Mouse (Mus musculus) forebrain, embryonic 16.5 days (tissue): ENCODE results near the gene Sned1. TPM values are rescaled to one million over a fixed set of nuclear protein-coding genes. Genes with fewer than 3 reads are reported as not detected.

ENCODE experiments used
- ATAC-seq: fragments of 200-750 bp; cut with Nextera tagmentation; 2 replicates; pipeline ENCODE4 v1.8.0; 2017; ENCODE audit warnings: mild to moderate bottlenecking, moderate library complexity
- H3K27ac ChIP-seq: fragments of 300-500 bp; sonication (generic); 2 replicates; pipeline ENCODE4 v1.5.1; 2014; ENCODE audit warnings: low read length, control low read depth
- H3K27me3 ChIP-seq: fragments of 300-500 bp; sonication (generic); replicated peaks from 2 replicates; pipeline ENCODE4 v1.6.1; 2014; ENCODE audit warnings: low read length; ENCODE audit not compliant: control insufficient read depth, insufficient read depth
- H3K36me3 ChIP-seq: fragments of 300-500 bp; sonication (generic); 2 replicates; pipeline ENCODE4 v1.6.1; 2014; ENCODE audit not compliant: control insufficient read depth, insufficient read depth
- H3K4me1 ChIP-seq: fragments of 300-500 bp; sonication (generic); replicated peaks from 2 replicates; pipeline ENCODE4 v1.6.1; 2014; ENCODE audit warnings: low read length; ENCODE audit not compliant: control insufficient read depth, insufficient read depth
- H3K4me2 ChIP-seq: fragments of 300-500 bp; sonication (generic); 2 replicates; pipeline ENCODE4 v1.6.1; 2014; ENCODE audit warnings: mild to moderate bottlenecking, low read length, control low read depth
- H3K4me3 ChIP-seq: fragments of 300-500 bp; sonication (generic); replicated peaks from 2 replicates; pipeline ENCODE4 v1.5.1; 2014; ENCODE audit warnings: mild to moderate bottlenecking, low read length, control low read depth
- H3K9ac ChIP-seq: fragments of 300-500 bp; sonication (generic); replicated peaks from 2 replicates; pipeline ENCODE4 v1.6.1; 2014; ENCODE audit warnings: low read depth, low read length, control low read depth
- H3K9me3 ChIP-seq: fragments of 300-500 bp; sonication (generic); 2 replicates; pipeline ENCODE4 v1.6.1; 2016; ENCODE audit warnings: low read length; ENCODE audit not compliant: control insufficient read depth
- WGBS: fragments of 180-500 bp; shearing (Covaris S2); extraction: QIAGEN DNeasy Blood & Tissue Kit; methylation state at CpG from one replicate; pipeline ENCODE4 v1.1.7; 2014; 5-methylcytosine and 5-hydroxymethylcytosine counted together
- polyA plus RNA-seq: library from polyadenylated mRNA; unstranded; fragments of >200 nt; fragmentation: Nextera tagmentation; extraction: Ambion mirVana; gene quantifications from 2 replicates; pipeline ENCODE4 v1.2.1, GENCODE M21; 2015

The Sned1 gene
- polyA plus RNA-seq, 1 experiment from 2014 or later: 4.2 TPM

DNA sequence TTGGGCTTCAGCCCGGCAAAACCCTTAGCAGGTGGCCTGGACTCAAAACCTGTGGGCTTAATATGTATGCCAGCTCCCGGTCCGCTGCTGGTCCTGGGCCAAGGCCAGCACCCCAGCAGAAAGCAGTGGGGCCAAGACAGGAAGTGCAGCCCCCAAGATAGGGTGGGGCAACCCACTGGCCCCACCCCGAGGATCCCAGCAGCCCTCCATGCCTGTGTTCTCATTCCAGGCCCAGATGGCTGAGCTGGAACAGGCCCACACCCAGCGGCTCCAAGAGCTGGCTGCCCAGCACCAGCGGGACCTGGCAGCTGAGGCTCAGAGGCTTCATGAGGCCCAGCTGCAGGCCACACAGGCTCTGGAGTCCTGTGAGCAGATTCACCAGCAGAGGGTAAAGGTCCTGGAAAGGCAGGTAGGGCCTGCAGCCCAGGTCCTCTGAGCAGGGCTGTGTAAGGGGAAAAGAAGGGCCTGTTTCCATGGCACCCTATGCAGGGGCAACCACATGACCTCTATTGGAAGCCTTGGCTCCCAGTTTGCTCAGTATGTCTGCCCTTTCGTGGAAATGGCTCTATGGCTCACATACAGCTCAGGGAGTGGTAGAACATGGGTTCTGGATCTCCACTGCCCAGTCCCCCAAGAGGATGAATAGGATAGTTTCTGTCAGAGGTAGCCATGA is 8.2 kb upstream of the Sned1 start:
- 0 out of 2 replicates have a peak overlapping the region, but pooled peaks have one; percentile 20 for H3K27ac ChIP-seq
- no peaks in the 10 kb centered on the region for H3K9me3 ChIP-seq
- H3K27me3 ChIP-seq: no peaks in the 10 kb centered on the region; the same call in 1 of the 2 replicates
- H3K4me3 ChIP-seq: no peak overlapping the region
- no peak overlapping the region for H3K4me2 ChIP-seq
- H3K36me3 ChIP-seq: no peaks in the 10 kb centered on the region
- H3K9ac ChIP-seq: no peak overlapping the region
- H3K4me1 ChIP-seq: peaks cover 5% of the 10 kb centered on the region; the same call in 1 of the 2 replicates
- peak; percentile 71 for ATAC-seq
- 67% methylated on average over 7 of the region's 7 CpGs for WGBS

DNA sequence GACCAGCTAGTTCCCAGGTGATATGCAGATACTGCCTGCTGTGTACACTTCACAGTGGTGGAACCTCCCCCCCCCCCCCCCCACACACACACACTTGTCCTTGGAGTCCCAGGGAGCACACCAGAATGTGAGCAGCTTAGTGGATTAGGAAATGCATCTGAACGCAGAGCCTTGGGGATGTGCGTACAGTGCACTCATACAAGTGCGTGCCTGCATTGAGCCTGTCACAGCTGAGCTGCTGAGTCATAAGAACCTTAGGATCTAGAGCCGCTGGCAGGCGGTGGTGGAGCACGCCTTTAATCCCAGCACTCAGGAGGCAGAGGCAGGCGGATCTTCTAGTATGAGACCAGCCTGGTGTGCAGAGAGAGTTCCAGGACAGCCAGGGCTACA is 7.7 kb upstream of the Sned1 start:
- Histone ChIP-seq H3K4me2 (no peak overlapping the region), H3K27ac (no peak overlapping the region), H3K27me3 (no peaks in the 10 kb centered on the region; the same call in 1 of the 2 replicates), H3K4me3 (no peak overlapping the region), H3K36me3 (no peaks in the 10 kb centered on the region), H3K9me3 (no peaks in the 10 kb centered on the region), H3K9ac (no peak overlapping the region), H3K4me1 (peaks cover 5% of the 10 kb centered on the region; the same call in 1 of the 2 replicates)
- no peak for ATAC-seq
- WGBS: 91% methylated on average over 7 of the region's 7 CpGs

DNA sequence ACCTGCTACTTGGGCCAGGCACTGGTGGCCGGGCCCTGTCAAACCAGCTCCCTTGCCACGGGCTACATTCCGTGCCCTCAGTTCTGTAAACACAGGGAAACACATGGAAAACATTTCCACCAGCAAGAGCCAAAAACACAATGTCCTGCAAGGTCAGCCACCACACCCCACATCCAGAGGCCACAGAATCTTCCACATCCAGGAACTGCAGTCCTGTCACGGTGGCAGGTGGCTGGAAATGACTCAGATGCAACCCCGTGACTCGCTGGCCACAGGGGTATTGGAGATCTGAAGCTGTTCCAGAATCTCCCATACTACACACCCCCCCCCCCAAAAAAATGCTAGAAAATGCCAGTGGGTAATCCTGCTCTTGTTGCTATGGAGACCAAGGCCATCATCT is 6.4 kb upstream of the Sned1 start:
- Histone ChIP-seq H3K27me3 (no peaks in the 10 kb centered on the region), H3K27ac (no peak overlapping the region), H3K9ac (no peak overlapping the region), H3K36me3 (no peaks in the 10 kb centered on the region), H3K9me3 (no peaks in the 10 kb centered on the region), H3K4me1 (peaks cover 5% of the 10 kb centered on the region; the same call in 1 of the 2 replicates), H3K4me3 (no peak overlapping the region), H3K4me2 (no peak overlapping the region)
- WGBS: 92% methylated on average over 6 of the region's 6 CpGs
- no peak for ATAC-seq

DNA sequence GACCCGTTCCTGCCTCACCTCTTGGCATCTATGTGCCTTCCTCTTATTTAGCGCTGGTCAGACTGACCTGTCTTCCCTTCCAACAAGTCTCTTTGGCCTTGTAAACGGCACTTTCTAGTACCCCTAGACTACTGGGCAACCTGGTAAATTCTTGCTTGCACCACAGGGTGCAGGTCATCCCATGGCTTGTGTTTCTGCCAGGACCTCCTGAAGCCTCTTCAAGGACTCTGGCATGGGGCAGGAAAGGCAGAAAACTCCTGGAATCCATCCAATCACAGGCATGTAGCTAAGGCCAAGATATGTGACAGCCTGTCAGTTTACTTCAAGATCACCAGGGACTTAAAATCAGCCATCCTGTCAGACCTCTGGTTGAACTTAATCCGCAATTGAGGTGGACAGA is 6.0 kb upstream of the Sned1 start:
- Histone ChIP-seq H3K9ac (no peak overlapping the region), H3K4me3 (no peak overlapping the region)
- 78% methylated on average over 4 of the region's 4 CpGs for WGBS

DNA sequence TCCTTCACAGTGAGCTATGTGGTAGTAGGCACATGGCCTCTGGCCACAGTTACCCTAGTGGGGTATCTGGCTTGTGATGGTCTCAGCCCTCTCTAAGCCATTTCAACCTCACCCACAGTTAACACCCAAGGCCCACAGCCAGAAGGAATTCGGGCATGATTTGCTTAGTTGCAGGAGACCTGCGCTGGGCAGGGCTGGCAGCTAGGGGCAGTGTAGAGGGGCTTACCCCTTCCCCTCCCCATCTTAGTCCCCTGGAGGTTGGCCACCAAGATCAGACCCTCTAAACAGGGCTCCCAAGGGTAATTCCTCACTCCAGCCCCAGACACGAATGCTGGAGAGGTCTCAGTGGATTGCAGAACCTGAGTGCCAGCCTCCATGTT is 894 bp downstream of the Sned1 start:
- Histone ChIP-seq H3K4me3 (peak overlapping the region; percentile 55), H3K4me2 (peak overlapping the region; percentile 100), H3K9ac (no peak overlapping the region), H3K36me3 (no peaks in the 10 kb centered on the region), H3K9me3 (no peaks in the 10 kb centered on the region), H3K27ac (no peak overlapping the region), H3K4me1 (peaks cover 15% of the 10 kb centered on the region), H3K27me3 (peaks cover 16% of the 10 kb centered on the region; the same call in 1 of the 2 replicates)
- 11% methylated on average over 3 of the region's 3 CpGs for WGBS
- ATAC-seq: peak; percentile 47

More for the DNA sequence above, 6.0 kb upstream of the Sned1 start:
- Histone ChIP-seq H3K4me1 (peaks cover 5% of the 10 kb centered on the region; the same call in 1 of the 2 replicates), H3K4me2 (no peak overlapping the region), H3K36me3 (no peaks in the 10 kb centered on the region), H3K27ac (no peak overlapping the region), H3K27me3 (0 out of 2 replicates have a peak, but pooled peaks cover 2% of the 10 kb centered on the region), H3K9me3 (no peaks in the 10 kb centered on the region)
- ATAC-seq: no peak

DNA sequence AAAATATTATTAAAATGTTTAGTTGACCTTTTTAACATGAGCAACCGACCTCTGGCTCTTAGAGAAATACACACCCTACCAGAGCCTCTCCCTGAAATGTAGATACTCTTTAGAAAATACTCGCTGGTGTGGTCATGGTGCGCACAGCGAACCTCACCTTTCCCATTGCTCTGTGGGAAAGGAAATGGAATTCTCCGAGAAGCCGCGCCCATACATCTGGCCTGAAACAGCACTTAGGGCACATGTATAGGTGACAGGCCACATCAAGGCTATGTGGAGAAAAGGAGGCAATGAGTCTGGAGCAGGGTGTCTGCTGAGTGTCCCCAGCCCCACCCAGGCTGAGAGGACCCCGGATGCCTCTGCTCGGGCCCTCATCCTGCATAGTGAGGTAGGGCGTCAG is 2.0 kb downstream of the Sned1 start:
- Histone ChIP-seq H3K27me3 (peaks cover 16% of the 10 kb centered on the region; the same call in 1 of the 2 replicates), H3K4me3 (no peak overlapping the region), H3K9me3 (no peaks in the 10 kb centered on the region), H3K9ac (no peak overlapping the region), H3K36me3 (no peaks in the 10 kb centered on the region), H3K4me2 (no peak overlapping the region), H3K27ac (no peak overlapping the region), H3K4me1 (peaks cover 15% of the 10 kb centered on the region)
- no peak for ATAC-seq
- 92% methylated on average over 10 of the region's 10 CpGs for WGBS

DNA sequence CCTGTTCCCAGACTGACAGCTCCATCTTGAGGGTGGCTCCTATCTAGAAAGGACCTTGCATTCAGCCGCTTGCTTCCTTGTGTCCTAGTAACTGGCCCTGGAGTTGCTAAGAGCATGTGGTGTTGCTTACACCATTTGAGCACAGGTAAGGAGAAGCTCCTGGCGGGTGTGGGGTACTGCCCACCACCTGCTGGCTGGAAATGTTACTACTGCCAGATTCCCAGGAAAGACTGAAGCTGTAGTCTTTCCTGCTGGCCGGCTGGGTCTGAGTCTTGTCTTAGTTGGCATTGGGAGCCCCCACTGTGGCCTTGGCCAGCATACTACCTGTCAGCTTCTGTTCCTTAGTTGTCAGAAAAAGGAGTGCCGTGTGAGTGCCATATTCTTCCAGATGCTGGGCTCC is 2.6 kb downstream of the Sned1 start:
- H3K4me3 ChIP-seq: no peak overlapping the region
- peaks cover 16% of the 10 kb centered on the region; the same call in 1 of the 2 replicates for H3K27me3 ChIP-seq
- H3K36me3 ChIP-seq: no peaks in the 10 kb centered on the region
- no peak overlapping the region for H3K27ac ChIP-seq
- no peak for ATAC-seq
- peaks cover 15% of the 10 kb centered on the region for H3K4me1 ChIP-seq
- no peaks in the 10 kb centered on the region for H3K9me3 ChIP-seq
- WGBS: 54% methylated on average over 4 of the region's 4 CpGs
- no peak overlapping the region for H3K4me2 ChIP-seq
- no peak overlapping the region for H3K9ac ChIP-seq

DNA sequence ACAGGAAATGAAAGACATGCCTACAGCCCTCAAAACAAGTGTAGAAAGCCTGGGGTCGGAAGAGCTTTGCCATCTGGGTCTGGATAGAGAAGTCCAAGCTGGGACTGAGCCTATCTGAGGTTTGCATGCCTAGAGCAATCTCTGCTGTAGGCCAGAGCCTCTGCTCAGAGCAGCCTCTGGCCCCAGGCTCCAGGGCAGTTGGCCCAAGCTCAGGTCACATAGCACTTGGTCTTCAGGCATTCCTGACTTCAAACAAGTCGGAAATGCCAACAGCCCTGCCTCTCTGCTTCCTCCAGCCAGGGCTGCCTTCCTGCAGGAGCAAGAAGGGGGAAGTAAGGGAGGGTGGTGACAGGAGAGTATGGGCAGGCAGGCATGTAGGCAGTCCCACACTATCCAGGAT is 10.3 kb downstream of the Sned1 start:
- no peak overlapping the region for H3K27ac ChIP-seq
- H3K9ac ChIP-seq: no peak overlapping the region
- H3K4me2 ChIP-seq: no peak overlapping the region
- H3K9me3 ChIP-seq: no peaks in the 10 kb centered on the region
- no peak for ATAC-seq
- no peaks in the 10 kb centered on the region for H3K27me3 ChIP-seq
- WGBS: 67% methylated on average over 2 of the region's 2 CpGs
- H3K4me1 ChIP-seq: no peaks in the 10 kb centered on the region
- H3K36me3 ChIP-seq: no peaks in the 10 kb centered on the region
- no peak overlapping the region for H3K4me3 ChIP-seq

DNA sequence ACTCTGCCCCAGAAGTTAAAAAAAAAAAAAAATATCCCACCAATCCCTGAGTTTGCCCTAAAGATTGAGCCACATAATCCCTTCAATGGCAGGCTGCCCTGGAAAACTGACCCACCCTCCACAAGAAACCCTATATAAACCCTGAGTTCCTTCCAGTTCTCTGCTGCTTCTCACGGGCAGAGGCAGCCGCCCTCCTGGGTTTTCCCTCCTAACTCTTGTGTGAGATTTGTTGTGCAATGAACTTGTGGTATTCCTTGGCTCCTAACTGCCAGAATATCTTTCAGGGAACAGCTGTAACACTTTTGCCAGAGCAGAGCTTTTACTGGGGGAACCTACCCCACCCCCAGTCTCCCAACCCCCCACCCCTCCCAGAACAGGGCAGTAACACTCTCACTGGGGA is 16.9 kb downstream of the Sned1 start:
- Histone ChIP-seq H3K27me3 (no peaks in the 10 kb centered on the region), H3K4me3 (no peak overlapping the region), H3K9me3 (no peaks in the 10 kb centered on the region), H3K9ac (no peak overlapping the region), H3K4me2 (no peak overlapping the region), H3K36me3 (no peaks in the 10 kb centered on the region), H3K27ac (no peak overlapping the region), H3K4me1 (no peaks in the 10 kb centered on the region)
- ATAC-seq: no peak
- 50% methylated on average over 2 of the region's 2 CpGs for WGBS
